11 mouse cellular contexts compared by ENCODE assay signal in genomic region chr2:148879199-148879598, GRCm38 (mm10). TPM values are rescaled to one million over a fixed set of nuclear protein-coding genes. Genes with fewer than 3 reads are reported as not detected.
DNase-seq lines count a peak whose midpoint lies in the region; ATAC-seq and TF ChIP-seq lines count a peak whose summit lies in the region.
"Had no signal": no experiment of that assay in that cellular context is flagged by ENCODE, and none has a peak within 500 bp of the region (broad histone marks: within the 10 kb centered on the region; RNA-seq: fewer than 3 reads in every experiment).

No protein-coding gene starts in this region.

- H3K36me3 ChIP-seq in testis, adult 2 months (ENCODE audit: control insufficient read depth, insufficient read depth, low read length): no peaks in the 10 kb centered on the region
- H3K36me3 ChIP-seq in liver, postnatal 0 days (replicated peaks; ENCODE audit: insufficient read depth, low read length): no peaks in the 10 kb centered on the region

- no peaks in the 10 kb centered on the region for H3K9me3 ChIP-seq in liver, postnatal 0 days (ENCODE audit: low read length)

- no peak for TF ChIP-seq POLR2A in testis, adult 2 months (IDR thresholded peaks at IDR 0.05; ENCODE audit: control insufficient read depth, low read depth, low read length)

- peaks cover 6% of the 10 kb centered on the region for H3K4me1 ChIP-seq in testis, adult 2 months (ENCODE audit: control insufficient read depth, insufficient read depth, low read length)
- peaks cover 13% of the 10 kb centered on the region for H3K4me1 ChIP-seq in liver, postnatal 0 days (ENCODE audit: insufficient read depth)

- TF ChIP-seq EP300 in liver, postnatal 0 days (IDR thresholded peaks at IDR 0.05; ENCODE audit: low read depth): no peak

- no peak for DNase-seq in testis, postnatal 10 days (ENCODE audit: low spot score)
- DNase-seq in heart, adult 9 months (ENCODE audit: low spot score in 2 of 2): peak; percentile 81 to 86
- DNase-seq in kidney, postnatal 10 days: peak; percentile 51
- no peak for DNase-seq in T-cell, adult 2 months (ENCODE audit: low spot score)
- DNase-seq in natural killer cell, adult 2 months (ENCODE audit: low spot score in 2 of 2): no peak
- no peak for DNase-seq in liver, postnatal 0 days
- DNase-seq: cerebellum, adult 18-20 months had no signal

- TF ChIP-seq CTCF in testis, adult 2 months (IDR thresholded peaks at IDR 0.05; ENCODE audit: control insufficient read depth, insufficient read depth, insufficient replicate concordance, low read depth, low read length): no peak
- TF ChIP-seq CTCF in liver, postnatal 0 days (IDR thresholded peaks at IDR 0.05; ENCODE audit: low read depth): no peak

- no peak overlapping the region for H3K4me3 ChIP-seq in testis, adult 2 months (ENCODE audit: control insufficient read depth, low read depth, low read length)
- H3K4me3 ChIP-seq in liver, postnatal 0 days (ENCODE audit: low read depth, low read length): no peak overlapping the region

- no peak for ATAC-seq in liver, postnatal 0 days

- no peak overlapping the region for H3K9ac ChIP-seq in liver, postnatal 0 days (replicated peaks)

- H3K27ac ChIP-seq in testis, adult 2 months (ENCODE audit: control insufficient read depth, insufficient read depth, low read depth, low read length): peak overlapping the region; percentile 69
- H3K27ac ChIP-seq in liver, postnatal 0 days (ENCODE audit: low read depth): no peak overlapping the region
- H3K27ac ChIP-seq: macrophage had no signal

- H3K4me2 ChIP-seq in liver, postnatal 0 days (ENCODE audit: low read depth, low read length): no peak overlapping the region

- 78% methylated on average over 1 of the region's 1 CpGs for WGBS in liver, postnatal 0 days (ENCODE audit: insufficient replicate concordance)

- H3K27me3 ChIP-seq in testis, adult 2 months (ENCODE audit: control insufficient read depth, insufficient read depth, low read length): no peaks in the 10 kb centered on the region
- no peaks in the 10 kb centered on the region for H3K27me3 ChIP-seq in liver, postnatal 0 days (ENCODE audit: insufficient read depth, low read length)

RNA-seq across cellular contexts. Expression of gene Cst3, which starts 3.7 kb away (rescaled TPM):
- polyA plus RNA-seq in testis, adult 2 months (2012; rRNA removed): 442 and 443 TPM in 2 replicates
- polyA plus RNA-seq in liver, postnatal 0 days (2015; fragmentation: Nextera tagmentation; extraction: Ambion mirVana): 296 and 313 TPM in 2 replicates

RNA-seq across cellular contexts. Expression of gene 9230104L09Rik, which starts 14.4 kb away (rescaled TPM):
- 21.7 and 25.8 TPM in 2 replicates for polyA plus RNA-seq in testis, adult 2 months (2012; rRNA removed)
- not detected in 2 replicates for polyA plus RNA-seq in liver, postnatal 0 days (2015; fragmentation: Nextera tagmentation; extraction: Ambion mirVana)
- polyA plus RNA-seq: limb, embryonic 11.5 days; macrophage; neural tube, embryonic 11.5 days had no signal

RNA-seq across cellular contexts. Expression of gene Cst9, which starts 44.3 kb away (rescaled TPM):
- 176 and 342 TPM in 2 replicates for polyA plus RNA-seq in testis, adult 2 months (2012; rRNA removed)
- polyA plus RNA-seq in liver, postnatal 0 days (2015; fragmentation: Nextera tagmentation; extraction: Ambion mirVana): 0.82 and 1.1 TPM in 2 replicates
- polyA plus RNA-seq: limb, embryonic 11.5 days; macrophage; neural tube, embryonic 11.5 days had no signal

RNA-seq across cellular contexts. Expression of gene Cst13, which starts 59.3 kb away (rescaled TPM):
- polyA plus RNA-seq in testis, adult 2 months (2012; rRNA removed): 83.9 and 104 TPM in 2 replicates
- not detected in 2 replicates for polyA plus RNA-seq in liver, postnatal 0 days (2015; fragmentation: Nextera tagmentation; extraction: Ambion mirVana)
- polyA plus RNA-seq: limb, embryonic 11.5 days; macrophage; neural tube, embryonic 11.5 days had no signal

Comparison
In these comparisons a context has a peak if more than half of its experiments do, and no peak if none do; other contexts are left out.
1. DNase-seq: peak in heart, adult 9 months (2 of 2) and kidney, postnatal 10 days (single experiment); none in testis, postnatal 10 days (single experiment), T-cell, adult 2 months (single experiment), natural killer cell, adult 2 months (0 of 2) and liver, postnatal 0 days (single experiment).
2. RNA of gene 9230104L09Rik, which starts 14.4 kb away (polyA plus RNA-seq): 21.7 to 25.8 TPM in testis, adult 2 months; not detected in liver, postnatal 0 days; every median in the first group is over 10 times any median in the second.
3. RNA of gene Cst9, which starts 44.3 kb away (polyA plus RNA-seq): 176 to 342 TPM in testis, adult 2 months; 0.82 to 1.1 TPM in liver, postnatal 0 days; every median in the first group is over 10 times any median in the second.